In genomic region chr16:18248433-18249363, GRCm38 (mm10) we compare ENCODE assay signal across 8 mouse cellular contexts. TPM values are rescaled to one million over a fixed set of nuclear protein-coding genes. Genes with fewer than 3 reads are reported as not detected.
DNase-seq lines count a peak whose midpoint lies in the region; ATAC-seq and TF ChIP-seq lines count a peak whose summit lies in the region.

TSS of gene Trmt2a (plus strand) at chr16:18248679.
TSS of gene Ranbp1 (minus strand) at chr16:18248732.

- peak within 1 kb of the TSS; percentile 69 to 94 for H3K4me3 ChIP-seq in MEL (ENCODE audit: control insufficient read depth in 1 of 2, insufficient read depth in 1 of 2, low read depth in 2 of 2, low read length in 2 of 2)
- H3K4me3 ChIP-seq in cerebellum, adult 2 months (replicated peaks; ENCODE audit: insufficient read depth, low read depth, low read length): peak within 1 kb of the TSS; percentile 85
- peak within 1 kb of the TSS; percentile 89 for H3K4me3 ChIP-seq in forebrain, postnatal 0 days (ENCODE audit: low read depth, low read length)
- peak within 1 kb of the TSS; percentile 95 for H3K4me3 ChIP-seq in lung, embryonic 15.5 days

- TF ChIP-seq RAD21 in MEL (IDR thresholded peaks at IDR 0.05; ENCODE audit: low read depth, low read length): no peak

- TF ChIP-seq EP300 in MEL (IDR thresholded peaks at IDR 0.05; ENCODE audit: low read depth in 1 of 2, low read length in 2 of 2): 0 out of 4 replicates have a peak, but pooled peaks of 1 of the 2 experiments have one; percentile 13

- peak within 1 kb of the TSS; percentile 92 for H3K4me2 ChIP-seq in forebrain, postnatal 0 days (ENCODE audit: low read depth)
- H3K4me2 ChIP-seq in lung, embryonic 15.5 days: peak within 1 kb of the TSS; percentile 85

- TF ChIP-seq POLR2A in MEL (IDR thresholded peaks at IDR 0.05; ENCODE audit: control insufficient read depth in 1 of 2, insufficient read depth in 1 of 2, low read depth in 1 of 2, low read length in 2 of 2, poor library complexity in 1 of 2): peak; percentile 89 to 94
- peak; percentile 81 for TF ChIP-seq POLR2A in cerebellum, adult 2 months (IDR thresholded peaks at IDR 0.05; ENCODE audit: borderline replicate concordance, insufficient read depth, low read length)

- WGBS in cerebellum, adult 2 months: under 1% methylated on average over 101 of the region's 102 CpGs
- WGBS in forebrain, postnatal 0 days: under 1% methylated on average over 98 of the region's 102 CpGs
- under 1% methylated on average over 98 of the region's 102 CpGs for WGBS in lung, embryonic 15.5 days

- peak within 1 kb of the TSS; percentile 99 for H3K9ac ChIP-seq in MEL (ENCODE audit: control insufficient read depth, low read depth, low read length, poor library complexity, severe bottlenecking)
- H3K9ac ChIP-seq in forebrain, postnatal 0 days: peak within 1 kb of the TSS; percentile 87
- H3K9ac ChIP-seq in lung, embryonic 15.5 days: peak within 1 kb of the TSS; percentile 94

- ATAC-seq in forebrain, postnatal 0 days: peak; percentile 97
- ATAC-seq in lung, embryonic 15.5 days (ENCODE audit: borderline replicate concordance, extremely low read depth, low FRiP score, low TSS enrichment): peak; percentile 96

- peaks cover 38 to 43% of the 10 kb centered on the region in 2 experiments for H3K36me3 ChIP-seq in MEL (ENCODE audit: control insufficient read depth in 1 of 2, insufficient read depth in 2 of 2, low read length in 2 of 2)
- peaks cover 59% of the 10 kb centered on the region for H3K36me3 ChIP-seq in forebrain, postnatal 0 days (ENCODE audit: insufficient read depth)
- peaks cover 60% of the 10 kb centered on the region for H3K36me3 ChIP-seq in lung, embryonic 15.5 days

- H3K27ac ChIP-seq in MEL (ENCODE audit: control insufficient read depth, low read depth, low read length): peak within 1 kb of the TSS; percentile 88
- peak within 1 kb of the TSS; percentile 62 for H3K27ac ChIP-seq in cerebellum, adult 2 months (ENCODE audit: insufficient read depth, low read length)
- peak within 1 kb of the TSS; percentile 87 for H3K27ac ChIP-seq in forebrain, postnatal 0 days (ENCODE audit: low read depth, low read length)
- H3K27ac ChIP-seq in lung, embryonic 15.5 days: peak within 1 kb of the TSS; percentile 93

- no peak for TF ChIP-seq CTCF in MEL (IDR thresholded peaks at IDR 0.05 in 2 of 3, conservative IDR thresholded peaks at IDR 0.05 in 1 of 3; ENCODE audit: control insufficient read depth in 1 of 3, insufficient read depth in 1 of 3, low read depth in 2 of 3, low read length in 3 of 3, poor library complexity in 1 of 3, severe bottlenecking in 1 of 3)
- no peak for TF ChIP-seq CTCF in cerebellum, adult 2 months (IDR thresholded peaks at IDR 0.05; ENCODE audit: borderline replicate concordance, insufficient read depth, low read depth, low read length)
- TF ChIP-seq CTCF in forebrain, postnatal 0 days (IDR thresholded peaks at IDR 0.05; ENCODE audit: low read depth): peak; percentile 35; the same call in 1 of the 2 replicates

- peak; percentile 99 for DNase-seq in MEL (ENCODE audit: low read depth, low spot score)
- peak; percentile 97 to 99 for DNase-seq in cerebellum, adult 2 months
- peak; percentile 99 for DNase-seq in forebrain, postnatal 0 days
- peak; percentile 99 for DNase-seq in heart, postnatal 4 days
- peak; percentile 98 for DNase-seq in layer of hippocampus, adult 8-10 months (ENCODE audit: low spot score in 2 of 2)
- DNase-seq in ovary, adult 18-20 months (ENCODE audit: low spot score): peak; percentile 98
- peak; percentile 98 for DNase-seq in thymus, postnatal 0 days (ENCODE audit: low spot score)

- H3K79me2 ChIP-seq in MEL (ENCODE audit: control insufficient read depth, insufficient read depth, low read length, poor library complexity): peaks cover 62% of the 10 kb centered on the region

- H3K27me3 ChIP-seq in MEL (ENCODE audit: control insufficient read depth in 1 of 2, insufficient read depth in 2 of 2, low read length in 2 of 2): no peaks in the 10 kb centered on the region
- H3K27me3 ChIP-seq in cerebellum, adult 2 months (ENCODE audit: control insufficient read depth, insufficient read depth, low read length): no peaks in the 10 kb centered on the region
- H3K27me3 ChIP-seq in forebrain, postnatal 0 days (ENCODE audit: insufficient read depth, low read length): no peaks in the 10 kb centered on the region
- no peaks in the 10 kb centered on the region for H3K27me3 ChIP-seq in lung, embryonic 15.5 days

- peaks cover 4 to 18% of the 10 kb centered on the region in 2 experiments; a peak in 3 of 4 replicates for H3K4me1 ChIP-seq in MEL (ENCODE audit: control insufficient read depth in 1 of 2, insufficient read depth in 2 of 2, low read length in 2 of 2)
- H3K4me1 ChIP-seq in cerebellum, adult 2 months (ENCODE audit: control insufficient read depth, insufficient read depth, low read length): peaks cover 7% of the 10 kb centered on the region
- H3K4me1 ChIP-seq in forebrain, postnatal 0 days (ENCODE audit: insufficient read depth): peaks cover 18% of the 10 kb centered on the region
- H3K4me1 ChIP-seq in lung, embryonic 15.5 days: peaks cover 32% of the 10 kb centered on the region

- no peaks in the 10 kb centered on the region for H3K9me3 ChIP-seq in MEL (replicated peaks; ENCODE audit: insufficient read depth, low read length)
- no peaks in the 10 kb centered on the region for H3K9me3 ChIP-seq in forebrain, postnatal 0 days (ENCODE audit: low read length)
- H3K9me3 ChIP-seq in lung, embryonic 15.5 days: no peaks in the 10 kb centered on the region

TF ChIP-seq in MEL, 35 proteins besides CTCF, POLR2A, EP300 and RAD21 (continues in another document):
- TF ChIP-seq USF1 (IDR thresholded peaks at IDR 0.05; ENCODE audit: low read depth, low read length): peak; percentile 39; the same call in 1 of the 2 replicates
- TF ChIP-seq ZNF384 (IDR thresholded peaks at IDR 0.05; ENCODE audit: low read depth, low read length): no peak
- no peak for TF ChIP-seq RCOR1 (IDR thresholded peaks at IDR 0.05; ENCODE audit: low read depth, low read length)
- TF ChIP-seq POLR2AphosphoS2 (IDR thresholded peaks at IDR 0.05; ENCODE audit: low read length): peak; percentile 98
- TF ChIP-seq GABPA (IDR thresholded peaks at IDR 0.05; ENCODE audit: low read depth, low read length): no peak
- TF ChIP-seq MAX (IDR thresholded peaks at IDR 0.05; ENCODE audit: low read length): no peak
- TF ChIP-seq POLR2AphosphoS5 (IDR thresholded peaks at IDR 0.05; ENCODE audit: borderline replicate concordance, low read depth, low read length): no peak; the same call in 1 of the 2 replicates
- peak; percentile 59 for TF ChIP-seq MYC (IDR thresholded peaks at IDR 0.05; ENCODE audit: low read depth, low read length)
- TF ChIP-seq GATA1 (IDR thresholded peaks at IDR 0.05; ENCODE audit: low read depth, low read length): no peak
- TF ChIP-seq TAL1 (IDR thresholded peaks at IDR 0.05; ENCODE audit: low read length): no peak
- no peak for TF ChIP-seq BHLHE40 (IDR thresholded peaks at IDR 0.05; ENCODE audit: borderline replicate concordance, low read depth, low read length)
- peak; percentile 91 for TF ChIP-seq HCFC1 (IDR thresholded peaks at IDR 0.05; ENCODE audit: low read depth, low read length)
- TF ChIP-seq MAZ (IDR thresholded peaks at IDR 0.05; ENCODE audit: low read depth, low read length): peak; percentile 99
- peak; percentile 62; the same call in 1 of the 2 replicates for TF ChIP-seq TCF12 (IDR thresholded peaks at IDR 0.05; ENCODE audit: low read depth, low read length)
- TF ChIP-seq NRF1 (IDR thresholded peaks at IDR 0.05; ENCODE audit: insufficient read depth, low read depth, low read length, poor library complexity, severe bottlenecking): peak; percentile 93
- TF ChIP-seq SMC3 (IDR thresholded peaks at IDR 0.05; ENCODE audit: low read depth, low read length): no peak
- TF ChIP-seq ETS1 (IDR thresholded peaks at IDR 0.05; ENCODE audit: low read depth, low read length): peak; percentile 64
- peak; percentile 79 for TF ChIP-seq MXI1 (IDR thresholded peaks at IDR 0.05; ENCODE audit: low read depth, low read length)
- TF ChIP-seq ZC3H11A (IDR thresholded peaks at IDR 0.05; ENCODE audit: low read depth, low read length): no peak
- no peak for TF ChIP-seq MEF2A (IDR thresholded peaks at IDR 0.05; ENCODE audit: extremely low read depth, insufficient replicate concordance, low read depth, low read length, poor library complexity, severe bottlenecking)
- TF ChIP-seq ELF1 (IDR thresholded peaks at IDR 0.05; ENCODE audit: low read depth, low read length): peak; percentile 96
- peak; percentile 89 for TF ChIP-seq SIN3A (IDR thresholded peaks at IDR 0.05; ENCODE audit: low read length)
- TF ChIP-seq E2F4 (IDR thresholded peaks at IDR 0.05; ENCODE audit: borderline replicate concordance, low read depth, low read length): peak; percentile 99; the same call in 1 of the 2 replicates

RNA-seq across cellular contexts. Expression of gene Trmt2a, which starts in this region (rescaled TPM):
- 132 and 178 TPM in 2 replicates for total RNA-seq in MEL (2012; rRNA removed)
- 100 to 1,000 TPM in 1 of 2 experiments, not detected in 1; 185 TPM for polyA plus RNA-seq in MEL (2012; ENCODE audit: insufficient read depth in 1 of 2, insufficient read length in 2 of 2, low read depth in 1 of 2, low replicate concordance in 2 of 2, missing spikeins in 1 of 2)
- polyA plus RNA-seq in cerebellum, adult 2 months (2012; rRNA removed): 96.0 and 99.5 TPM in 2 replicates
- total RNA-seq in forebrain, postnatal 0 days (2014; rRNA removed): 74.9 and 82.4 TPM in 2 replicates
- polyA plus RNA-seq in forebrain, postnatal 0 days (2015; fragmentation: Nextera tagmentation; extraction: Ambion mirVana): 66.7 and 67.2 TPM in 2 replicates
- total RNA-seq in heart, postnatal 4 days (2021): 10 to 100 TPM; 30.8 to 32.9 TPM
- 10 to 100 TPM; 55.2 to 69.1 (median 57.6) TPM for total RNA-seq in layer of hippocampus, adult 8-10 months (2022)
- polyA plus RNA-seq in lung, embryonic 15.5 days (2015; fragmentation: Nextera tagmentation; extraction: Ambion mirVana): 103 and 106 TPM in 2 replicates
- polyA plus RNA-seq in thymus, postnatal 0 days (2015; fragmentation: Nextera tagmentation; extraction: Ambion mirVana): 86.9 and 88.5 TPM in 2 replicates

RNA-seq across cellular contexts. Expression of gene Ranbp1, which starts in this region (rescaled TPM):
- total RNA-seq in MEL (2012; rRNA removed): 420 and 440 TPM in 2 replicates
- polyA plus RNA-seq in MEL (2012; ENCODE audit: insufficient read depth in 1 of 2, insufficient read length in 2 of 2, low read depth in 1 of 2, low replicate concordance in 2 of 2, missing spikeins in 1 of 2): 100 to 1,000 TPM; 162 to 681 TPM
- 96.2 and 104 TPM in 2 replicates for polyA plus RNA-seq in cerebellum, adult 2 months (2012; rRNA removed)
- total RNA-seq in forebrain, postnatal 0 days (2014; rRNA removed): 171 and 209 TPM in 2 replicates
- polyA plus RNA-seq in forebrain, postnatal 0 days (2015; fragmentation: Nextera tagmentation; extraction: Ambion mirVana): 428 and 477 TPM in 2 replicates
- total RNA-seq in heart, postnatal 4 days (2021): 100 to 1,000 TPM; 130 to 137 TPM
- total RNA-seq in layer of hippocampus, adult 8-10 months (2022): 10 to 100 TPM; 70.8 to 97.7 (median 84.0) TPM
- polyA plus RNA-seq in lung, embryonic 15.5 days (2015; fragmentation: Nextera tagmentation; extraction: Ambion mirVana): 580 and 615 TPM in 2 replicates
- polyA plus RNA-seq in thymus, postnatal 0 days (2015; fragmentation: Nextera tagmentation; extraction: Ambion mirVana): 582 and 637 TPM in 2 replicates

Comparison
In these comparisons a context has a peak if more than half of its experiments do, and no peak if none do; other contexts are left out.
1. Peak in every context shown above with its lines: DNase-seq, ATAC-seq, H3K4me3 ChIP-seq and H3K27ac ChIP-seq.